Mouse (Mus musculus) cerebellum, adult 8-10 months (tissue): Measurements from ENCODE around the gene 2010111I01Rik.
"Not testable (repeated sequence)": the region's sequence is repeated elsewhere in the genome, so short reads cannot be mapped to it uniquely, and the experiment has no call there.

Source experiments
- DNase-seq: peaks from one replicate; pipeline ENCODE4 v3.0.0; 2022

2010111I01Rik gene

GRCm38 (mm10) chr13:62964640-62965311 is at the start of gene 2010111I01Rik:
TSS of gene 2010111I01Rik (plus strand) at chr13:62964893.
- DNase-seq = peak; percentile 94

- DNase-seq = no peak
These were observed 48.0 kb upstream of the 2010111I01Rik start for GRCm38 (mm10) chr13:62916675-62917074.

GRCm38 (mm10) chr13:62917416-62918110 is 47.1 kb upstream of the 2010111I01Rik start:
- DNase-seq = no peak

- peak; percentile 67 for DNase-seq
These were observed 44.9 kb upstream of the 2010111I01Rik start for GRCm38 (mm10) chr13:62919647-62920341.

- no peak for DNase-seq
These were observed 42.0 kb upstream of the 2010111I01Rik start for GRCm38 (mm10) chr13:62922645-62923044.

GRCm38 (mm10) chr13:62923182-62923581 is 41.5 kb upstream of the 2010111I01Rik start:
- no peak for DNase-seq

- peak; percentile 19 for DNase-seq
These were observed 38.2 kb upstream of the 2010111I01Rik start for GRCm38 (mm10) chr13:62926479-62926878.

- DNase-seq = no peak
These were observed 37.2 kb upstream of the 2010111I01Rik start for GRCm38 (mm10) chr13:62927470-62927869.

- not testable (repeated sequence) for DNase-seq
These were observed 35.5 kb upstream of the 2010111I01Rik start for GRCm38 (mm10) chr13:62929144-62929543.

- DNase-seq = no peak
These were observed 34.8 kb upstream of the 2010111I01Rik start for GRCm38 (mm10) chr13:62929766-62930389.

- DNase-seq = no peak
These were observed 32.2 kb upstream of the 2010111I01Rik start for GRCm38 (mm10) chr13:62932452-62932851.

GRCm38 (mm10) chr13:62939371-62939770 is 25.3 kb upstream of the 2010111I01Rik start:
- no peak for DNase-seq

GRCm38 (mm10) chr13:62939797-62940196 is 24.9 kb upstream of the 2010111I01Rik start:
- no peak for DNase-seq

GRCm38 (mm10) chr13:62940721-62941120 is 24.0 kb upstream of the 2010111I01Rik start:
- DNase-seq = no peak

- no peak for DNase-seq
These were observed 23.2 kb upstream of the 2010111I01Rik start for GRCm38 (mm10) chr13:62941341-62942005.

GRCm38 (mm10) chr13:62943274-62943830 is 21.3 kb upstream of the 2010111I01Rik start:
- no peak for DNase-seq

- no peak for DNase-seq
These were observed 20.6 kb upstream of the 2010111I01Rik start for GRCm38 (mm10) chr13:62944109-62944508.

- no peak for DNase-seq
These were observed 15.0 kb upstream of the 2010111I01Rik start for GRCm38 (mm10) chr13:62949560-62950188.

GRCm38 (mm10) chr13:62951606-62952005 is 13.1 kb upstream of the 2010111I01Rik start:
- no peak for DNase-seq

- DNase-seq = no peak
These were observed 12.6 kb upstream of the 2010111I01Rik start for GRCm38 (mm10) chr13:62952047-62952446.

GRCm38 (mm10) chr13:62952624-62953023 is 12.1 kb upstream of the 2010111I01Rik start:
- no peak for DNase-seq

GRCm38 (mm10) chr13:62955997-62956396 is 8.7 kb upstream of the 2010111I01Rik start:
- DNase-seq = no peak
